Mouse (Mus musculus) ES-Bruce4 (cell line): ENCODE results near the gene Gfap. TPM values are rescaled to one million over a fixed set of nuclear protein-coding genes. Genes with fewer than 3 reads are reported as not detected.

Experiments used
- H3K27ac ChIP-seq: 2 replicates; pipeline ENCODE4 v1.5.1; 2012; ENCODE audit warnings: low read length, inconsistent platforms; ENCODE audit not compliant: insufficient read depth
- H3K27me3 ChIP-seq: 2 replicates; pipeline ENCODE4 v1.6.1; 2012; ENCODE audit warnings: mild to moderate bottlenecking, low read length, inconsistent platforms; ENCODE audit not compliant: control insufficient read depth, poor library complexity, insufficient read depth, severe bottlenecking
- H3K36me3 ChIP-seq: 2 replicates; pipeline ENCODE4 v1.6.1; 2012; ENCODE audit warnings: inconsistent platforms, mild to moderate bottlenecking, low read length, moderate library complexity; ENCODE audit not compliant: control insufficient read depth, poor library complexity, insufficient read depth, severe bottlenecking
- H3K4me1 ChIP-seq: one replicate; pipeline ENCODE4 v1.8.1; 2011; ENCODE audit warnings: low read length; ENCODE audit not compliant: control insufficient read depth, insufficient read depth
- H3K4me3 ChIP-seq: 2 replicates; pipeline ENCODE4 v1.5.1; 2011; ENCODE audit warnings: low read depth, mild to moderate bottlenecking, low read length
- H3K9ac ChIP-seq: 2 replicates; pipeline ENCODE4 v1.6.1; 2012; ENCODE audit warnings: low read depth, mild to moderate bottlenecking, inconsistent platforms; ENCODE audit not compliant: poor library complexity, severe bottlenecking
- H3K9me3 ChIP-seq: replicated peaks from 2 replicates; pipeline ENCODE4 v1.6.1; 2012; ENCODE audit warnings: mild to moderate bottlenecking, low read length, inconsistent platforms; ENCODE audit not compliant: control insufficient read depth, poor library complexity, insufficient read depth, severe bottlenecking
- CTCF ChIP-seq: IDR thresholded peaks from one replicate; pipeline ENCODE4 v1.8.1; 2011; ENCODE audit warnings: low read depth, low read length
- EP300 ChIP-seq: IDR thresholded peaks from 2 replicates; pipeline ENCODE4 v1.6.1; 2011; ENCODE audit warnings: low read depth, low read length; ENCODE audit not compliant: insufficient read depth
- POLR2A ChIP-seq: IDR thresholded peaks from one replicate; pipeline ENCODE4 v1.8.1; 2011; ENCODE audit warnings: low read length; ENCODE audit not compliant: insufficient read depth
- polyA plus RNA-seq: library from polyadenylated mRNA; stranded (reverse); fragments of >200 nt; gene quantifications from 2 replicates; pipeline ENCODE4 v1.2.4, GENCODE M21; 2011; ENCODE audit warnings: low read depth; ENCODE audit not compliant: missing spikeins, insufficient read depth, insufficient read length

The Gfap gene
- polyA plus RNA-seq, 1 experiment: not detected

DNA sequence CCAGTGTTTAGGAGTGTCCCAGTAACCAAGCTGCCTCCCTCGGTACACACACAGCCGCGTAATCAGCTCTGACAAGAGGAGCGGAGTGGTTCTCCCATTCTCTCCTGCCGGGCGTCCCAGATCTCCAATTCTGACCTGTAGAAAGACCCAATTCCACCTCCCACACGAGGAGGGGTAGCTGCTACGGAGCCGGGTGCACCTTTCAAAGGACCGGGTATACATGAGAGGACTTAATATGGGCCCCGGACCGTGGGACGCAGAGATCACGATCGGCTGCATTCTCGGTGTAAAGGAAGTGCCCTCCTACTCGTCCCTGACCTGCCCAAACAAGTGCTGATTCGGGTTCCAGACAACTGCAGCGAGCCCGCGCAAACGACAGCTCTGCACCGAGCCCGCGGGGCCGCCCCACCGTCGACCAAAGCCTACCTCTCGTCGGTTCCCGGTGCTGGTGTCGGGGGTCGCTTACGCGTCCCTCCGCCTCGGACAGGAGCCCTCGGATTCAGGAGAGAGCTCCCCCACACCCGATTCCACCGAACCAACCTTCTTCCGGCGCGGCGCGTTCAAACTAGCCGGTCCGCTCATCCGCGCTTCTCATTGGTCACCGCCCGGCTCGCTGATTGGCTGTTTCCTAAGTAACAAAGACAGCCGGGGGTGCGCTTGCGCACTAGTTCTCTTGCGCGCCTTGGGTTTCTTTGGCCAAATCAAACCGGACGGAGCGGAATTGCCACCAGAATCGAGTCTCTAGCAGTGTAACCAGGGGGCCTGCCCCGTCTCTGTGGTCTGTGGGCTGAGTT is 24.0 kb upstream of the Gfap start, which contains the start of gene Kif18b:
Gene Kif18b, minus strand, starts transcription at position 568 of the 794 bp plus-strand sequence.
- Histone ChIP-seq H3K27me3 (no peaks in the 10 kb centered on the region), H3K9me3 (no peaks in the 10 kb centered on the region), H3K27ac (peak within 1 kb of the TSS; percentile 100), H3K4me3 (peak within 1 kb of the TSS; percentile 94), H3K4me1 (no peaks in the 10 kb centered on the region), H3K36me3 (peaks cover 26% of the 10 kb centered on the region), H3K9ac (peak within 1 kb of the TSS; percentile 90)
- TF ChIP-seq POLR2A (peak; percentile 49), CTCF (no peak)

DNA sequence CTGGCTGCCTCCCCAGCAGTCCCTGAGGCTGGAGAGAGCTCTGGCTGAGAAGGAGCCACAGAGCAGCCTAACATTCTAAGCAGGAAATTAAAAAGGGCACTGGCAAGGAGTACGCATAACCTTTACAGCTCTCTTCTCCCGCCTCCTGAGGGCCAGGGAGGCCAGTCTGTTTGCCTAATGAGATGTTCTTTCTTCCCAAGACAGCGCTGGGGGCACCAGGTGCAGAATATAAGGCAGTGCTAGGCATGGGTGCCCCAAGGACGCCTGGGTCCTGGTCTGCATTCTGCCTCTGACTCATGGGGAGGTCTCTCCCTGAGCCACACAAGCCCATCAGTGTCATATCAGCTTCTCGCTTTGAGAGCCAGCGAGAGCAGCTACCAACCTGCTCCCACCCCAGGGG is 20.8 kb upstream of the Gfap start:
- H3K27me3 ChIP-seq: no peaks in the 10 kb centered on the region
- H3K4me3 ChIP-seq: no peak overlapping the region
- no peak overlapping the region for H3K27ac ChIP-seq
- no peaks in the 10 kb centered on the region for H3K9me3 ChIP-seq
- H3K36me3 ChIP-seq: peaks cover 29% of the 10 kb centered on the region
- no peak overlapping the region for H3K9ac ChIP-seq
- no peak for TF ChIP-seq POLR2A
- TF ChIP-seq EP300: no peak
- TF ChIP-seq CTCF: no peak
- H3K4me1 ChIP-seq: peaks cover 1% of the 10 kb centered on the region

DNA sequence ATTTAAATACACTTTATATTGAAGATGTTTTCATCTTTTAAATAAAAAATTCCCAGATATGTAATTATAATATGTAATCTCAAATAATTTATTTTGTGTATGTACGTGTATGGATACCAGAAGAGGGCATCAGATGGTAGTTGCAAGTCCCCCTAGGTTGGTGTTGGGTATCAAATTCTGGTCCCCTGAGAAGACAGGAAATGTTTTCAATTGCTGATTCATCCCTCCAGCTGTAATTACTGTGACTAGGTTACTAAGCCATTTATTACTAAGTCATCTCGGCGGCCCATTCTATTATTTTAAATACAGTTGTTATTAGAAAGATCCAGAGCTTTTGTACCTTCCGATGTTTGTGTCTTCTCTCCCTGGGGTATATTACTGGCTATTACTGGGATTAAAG is 17.4 kb upstream of the Gfap start:
- Histone ChIP-seq H3K4me1 (peaks cover 1% of the 10 kb centered on the region), H3K4me3 (no peak overlapping the region), H3K36me3 (peaks cover 60% of the 10 kb centered on the region), H3K9ac (no peak overlapping the region), H3K27me3 (no peaks in the 10 kb centered on the region), H3K27ac (no peak overlapping the region), H3K9me3 (no peaks in the 10 kb centered on the region)
- TF ChIP-seq POLR2A: no peak
- TF ChIP-seq CTCF: no peak
- no peak for TF ChIP-seq EP300

DNA sequence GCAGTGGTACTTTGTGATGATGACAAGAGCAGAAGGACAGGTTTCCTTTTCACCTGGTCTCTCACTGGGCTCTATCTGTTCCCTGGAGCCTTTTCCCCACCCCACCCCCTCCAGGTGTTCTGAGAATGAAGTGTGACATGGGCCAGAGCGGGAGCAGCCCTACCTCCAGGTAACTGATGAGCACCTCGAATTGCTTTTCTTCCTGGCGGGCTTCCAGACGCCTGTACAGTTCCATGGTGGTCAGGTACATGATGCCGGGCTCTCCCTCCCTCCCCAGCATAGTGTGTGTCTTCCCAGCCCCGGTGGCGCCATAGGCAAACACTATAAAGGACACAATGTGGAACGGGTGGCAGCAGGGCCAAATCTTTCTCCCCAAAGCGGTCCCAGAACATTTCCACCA is 14.7 kb upstream of the Gfap start:
- no peak overlapping the region for H3K9ac ChIP-seq
- peaks cover 1% of the 10 kb centered on the region for H3K4me1 ChIP-seq
- no peaks in the 10 kb centered on the region for H3K27me3 ChIP-seq
- no peaks in the 10 kb centered on the region for H3K9me3 ChIP-seq
- peaks cover 64% of the 10 kb centered on the region for H3K36me3 ChIP-seq
- no peak overlapping the region for H3K4me3 ChIP-seq
- no peak overlapping the region for H3K27ac ChIP-seq
- TF ChIP-seq CTCF: no peak
- TF ChIP-seq POLR2A: no peak
- TF ChIP-seq EP300: no peak

DNA sequence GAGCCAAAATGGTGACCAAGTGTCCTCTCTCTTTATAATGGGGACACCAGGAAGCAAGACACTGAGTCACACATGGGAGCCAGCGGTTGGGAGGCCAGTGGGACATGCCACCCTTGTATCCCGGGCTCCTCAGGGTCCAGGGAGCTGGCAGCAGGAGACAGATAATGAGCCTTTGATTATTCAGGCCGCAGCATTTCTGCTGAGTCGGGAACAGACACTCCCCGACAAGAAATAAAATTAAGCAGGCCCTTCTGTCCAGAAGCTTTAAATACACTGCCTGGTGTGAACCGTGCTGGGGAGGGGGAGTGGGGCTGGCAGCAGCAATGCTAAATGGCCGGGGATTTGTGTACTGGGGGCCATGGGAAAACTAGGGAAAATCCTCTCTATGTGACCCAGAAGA is 10.7 kb upstream of the Gfap start:
- Histone ChIP-seq H3K27ac (no peak overlapping the region), H3K27me3 (no peaks in the 10 kb centered on the region), H3K36me3 (peaks cover 93% of the 10 kb centered on the region), H3K9me3 (no peaks in the 10 kb centered on the region), H3K4me1 (no peaks in the 10 kb centered on the region), H3K4me3 (no peak overlapping the region), H3K9ac (no peak overlapping the region)
- TF ChIP-seq EP300 (no peak), CTCF (no peak), POLR2A (no peak)

DNA sequence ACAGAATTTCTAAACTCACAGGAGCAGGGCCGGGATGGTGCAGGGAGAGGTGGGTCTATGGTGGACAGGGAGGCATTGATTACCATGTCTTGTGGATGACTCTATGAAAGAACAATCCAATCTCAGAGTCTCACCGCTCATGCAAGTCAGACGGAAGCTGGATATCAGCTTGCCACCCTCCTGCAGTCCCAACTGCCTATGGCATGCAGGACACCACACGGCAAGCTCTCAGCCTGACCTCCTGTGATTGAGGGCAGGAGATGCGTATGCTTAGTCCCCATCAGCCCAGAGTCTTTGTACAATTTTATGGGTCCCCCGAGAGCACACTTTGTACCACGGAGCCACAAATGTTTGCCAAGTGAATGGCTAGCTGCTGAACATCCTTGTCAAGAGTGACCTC is 2.9 kb upstream of the Gfap start:
- TF ChIP-seq EP300: no peak
- no peak for TF ChIP-seq POLR2A
- TF ChIP-seq CTCF: no peak
- Histone ChIP-seq H3K9ac (no peak overlapping the region), H3K4me1 (no peaks in the 10 kb centered on the region), H3K9me3 (no peaks in the 10 kb centered on the region), H3K27me3 (no peaks in the 10 kb centered on the region), H3K4me3 (no peak overlapping the region), H3K27ac (no peak overlapping the region), H3K36me3 (peaks cover 29% of the 10 kb centered on the region)
